Mouse (Mus musculus): Measurements from ENCODE around the gene Pcx. TPM values are rescaled to one million over a fixed set of nuclear protein-coding genes. Genes with fewer than 3 reads are reported as not detected.

Gene Pcx
- polyA plus RNA-seq, 1 experiment from 2014 or later: 30.6 TPM

DNA sequence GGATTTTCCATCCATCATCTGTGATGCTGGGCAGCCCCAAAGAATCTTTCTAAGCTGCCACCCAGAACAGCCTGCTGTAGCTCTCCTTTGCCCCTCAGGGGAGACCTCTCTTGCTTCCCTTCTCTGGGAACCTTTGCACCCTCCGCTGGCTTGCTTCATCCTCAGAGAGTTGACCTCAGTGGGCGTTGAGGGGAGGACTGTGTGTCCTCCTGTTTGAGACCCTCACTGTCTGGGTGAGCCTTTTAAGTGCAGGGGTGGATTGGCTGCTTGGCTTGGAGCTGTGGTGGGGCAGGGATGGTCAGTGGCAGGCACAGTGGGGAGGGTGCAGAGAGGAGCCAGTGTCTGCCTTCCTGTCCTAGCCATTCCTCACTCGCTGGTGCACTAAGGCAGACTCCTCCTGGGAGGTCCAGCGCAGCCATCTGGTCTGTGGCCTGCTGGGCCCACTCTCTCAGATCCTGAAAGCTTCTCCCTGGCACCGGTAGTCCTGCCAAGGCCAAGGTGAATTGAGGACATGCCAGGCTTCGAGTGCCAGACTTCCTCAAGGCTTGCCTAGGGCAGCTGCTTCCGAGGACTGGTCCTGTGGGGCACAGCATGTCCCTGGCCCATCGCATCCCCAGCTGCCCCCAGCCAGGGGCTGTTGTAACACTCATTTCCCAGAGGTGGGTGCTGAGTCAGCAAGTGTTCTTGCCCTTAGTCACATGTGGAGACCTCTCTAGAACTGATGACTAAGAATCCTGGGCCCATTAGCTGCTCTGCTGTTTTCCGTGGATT, 17.6 kb upstream of the Pcx start:
- ATAC-seq: no peak
- Histone ChIP-seq H3K9me3 (ENCODE audit: control insufficient read depth, low read length) (no peaks in the 10 kb centered on the region), H3K4me1 (replicated peaks; ENCODE audit: control insufficient read depth, insufficient read depth, low read length) (peaks cover 2% of the 10 kb centered on the region), H3K27ac (ENCODE audit: low read length) (no peak overlapping the region), H3K4me3 (replicated peaks; ENCODE audit: low read length) (no peak overlapping the region), H3K36me3 (ENCODE audit: control insufficient read depth, insufficient read depth) (no peaks in the 10 kb centered on the region), H3K4me2 (ENCODE audit: low read length) (no peak overlapping the region), H3K9ac (replicated peaks; ENCODE audit: low read depth, low read length) (no peak overlapping the region), H3K27me3 (replicated peaks; ENCODE audit: control insufficient read depth, insufficient read depth, low read length) (no peaks in the 10 kb centered on the region)
- WGBS: 53% methylated on average over 9 of the region's 9 CpGs

GRCm38 (mm10) chr19:4494707-4495106, 15.6 kb upstream of the Pcx start:
- Histone ChIP-seq H3K4me2 (ENCODE audit: low read length) (no peak overlapping the region), H3K27ac (ENCODE audit: low read length) (no peak overlapping the region), H3K9me3 (ENCODE audit: control insufficient read depth, low read length) (no peaks in the 10 kb centered on the region), H3K36me3 (ENCODE audit: control insufficient read depth, insufficient read depth) (no peaks in the 10 kb centered on the region), H3K27me3 (replicated peaks; ENCODE audit: control insufficient read depth, insufficient read depth, low read length) (no peaks in the 10 kb centered on the region), H3K4me1 (replicated peaks; ENCODE audit: control insufficient read depth, insufficient read depth, low read length) (peaks cover 4% of the 10 kb centered on the region), H3K4me3 (replicated peaks; ENCODE audit: low read length) (no peak overlapping the region), H3K9ac (replicated peaks; ENCODE audit: low read depth, low read length) (no peak overlapping the region)
- no peak for ATAC-seq
- WGBS: 76% methylated on average over 7 of the region's 7 CpGs

DNA sequence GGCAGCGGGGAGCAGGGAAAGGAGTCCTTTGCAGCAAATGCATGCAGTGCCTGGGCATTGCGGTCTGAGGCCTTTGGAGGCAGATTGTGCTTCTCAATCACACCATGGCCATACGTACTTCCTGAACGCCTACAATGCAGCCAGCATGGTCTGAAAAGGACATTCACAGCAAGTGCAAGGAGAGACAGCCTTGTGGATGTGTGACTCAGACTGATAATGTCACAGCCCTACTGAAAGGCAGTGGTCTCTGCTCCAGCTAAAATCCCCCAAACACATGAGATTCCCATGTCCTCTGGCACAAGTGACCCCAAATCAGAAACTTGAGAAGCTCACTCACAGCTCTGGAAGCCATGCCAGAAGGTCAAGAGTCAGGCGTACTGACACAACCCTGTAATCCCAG, 14.5 kb upstream of the Pcx start:
- Histone ChIP-seq H3K4me3 (replicated peaks; ENCODE audit: low read length) (no peak overlapping the region), H3K9me3 (ENCODE audit: control insufficient read depth, low read length) (no peaks in the 10 kb centered on the region), H3K36me3 (ENCODE audit: control insufficient read depth, insufficient read depth) (no peaks in the 10 kb centered on the region), H3K9ac (replicated peaks; ENCODE audit: low read depth, low read length) (no peak overlapping the region), H3K4me1 (replicated peaks; ENCODE audit: control insufficient read depth, insufficient read depth, low read length) (peaks cover 4% of the 10 kb centered on the region), H3K27me3 (replicated peaks; ENCODE audit: control insufficient read depth, insufficient read depth, low read length) (no peaks in the 10 kb centered on the region), H3K4me2 (ENCODE audit: low read length) (no peak overlapping the region), H3K27ac (ENCODE audit: low read length) (no peak overlapping the region)
- WGBS: 86% methylated on average over 5 of the region's 5 CpGs
- no peak for ATAC-seq

DNA sequence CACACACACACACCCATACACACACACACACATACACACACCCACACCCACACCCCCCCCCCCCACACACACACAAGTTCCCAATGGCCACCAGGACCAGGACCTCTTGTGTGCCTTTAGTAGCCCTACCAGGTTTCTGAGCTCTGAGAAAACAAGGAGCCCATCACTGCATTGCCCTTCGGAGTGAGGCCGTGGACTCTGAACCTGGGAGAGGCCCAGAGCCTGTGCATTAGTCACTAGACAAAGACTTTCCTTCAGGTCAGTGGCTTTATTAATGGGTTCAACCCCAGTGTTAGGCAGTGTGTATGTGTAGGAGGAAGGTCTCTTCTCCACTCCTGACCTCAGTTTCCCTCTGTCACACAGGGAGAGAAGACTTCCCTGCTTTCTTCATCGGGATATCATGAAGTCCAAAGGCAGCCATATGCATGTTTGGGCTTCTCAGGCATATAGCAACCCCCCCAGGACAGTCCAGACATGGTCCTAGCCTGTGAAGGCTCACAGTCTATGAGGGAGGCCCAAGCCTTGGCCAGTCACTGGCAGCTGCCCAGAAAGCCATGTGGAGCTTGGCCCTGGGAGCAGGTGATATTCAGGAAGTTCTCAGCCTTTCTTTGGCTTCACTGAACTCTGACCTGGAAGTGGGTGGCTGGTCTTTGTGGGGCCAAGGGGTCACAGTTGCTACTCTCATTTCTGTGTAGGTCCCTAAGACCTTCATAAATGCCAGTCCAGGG, 13.6 kb upstream of the Pcx start:
- H3K9ac ChIP-seq (replicated peaks; ENCODE audit: low read depth, low read length): no peak overlapping the region
- H3K36me3 ChIP-seq (ENCODE audit: control insufficient read depth, insufficient read depth): no peaks in the 10 kb centered on the region
- H3K4me1 ChIP-seq (replicated peaks; ENCODE audit: control insufficient read depth, insufficient read depth, low read length): peaks cover 4% of the 10 kb centered on the region
- H3K27ac ChIP-seq (ENCODE audit: low read length): no peak overlapping the region
- ATAC-seq: no peak
- 93% methylated on average over 3 of the region's 3 CpGs for WGBS
- no peak overlapping the region for H3K4me3 ChIP-seq (replicated peaks; ENCODE audit: low read length)
- no peaks in the 10 kb centered on the region for H3K27me3 ChIP-seq (replicated peaks; ENCODE audit: control insufficient read depth, insufficient read depth, low read length)
- H3K4me2 ChIP-seq (ENCODE audit: low read length): no peak overlapping the region
- no peaks in the 10 kb centered on the region for H3K9me3 ChIP-seq (ENCODE audit: control insufficient read depth, low read length)

GRCm38 (mm10) chr19:4497263-4497973, 12.9 kb upstream of the Pcx start:
- Histone ChIP-seq H3K27me3 (replicated peaks; ENCODE audit: control insufficient read depth, insufficient read depth, low read length) (no peaks in the 10 kb centered on the region), H3K9ac (replicated peaks; ENCODE audit: low read depth, low read length) (0 out of 2 replicates have a peak overlapping the region, but pooled peaks have one; percentile 22), H3K9me3 (ENCODE audit: control insufficient read depth, low read length) (no peaks in the 10 kb centered on the region), H3K4me1 (replicated peaks; ENCODE audit: control insufficient read depth, insufficient read depth, low read length) (peaks cover 4% of the 10 kb centered on the region), H3K4me3 (replicated peaks; ENCODE audit: low read length) (no peak overlapping the region), H3K36me3 (ENCODE audit: control insufficient read depth, insufficient read depth) (no peaks in the 10 kb centered on the region), H3K27ac (ENCODE audit: low read length) (no peak overlapping the region), H3K4me2 (ENCODE audit: low read length) (no peak overlapping the region)
- peak; percentile 52; the same call in 1 of the 2 replicates for ATAC-seq
- 5% methylated on average over 4 of the region's 4 CpGs for WGBS

- H3K36me3 ChIP-seq (ENCODE audit: control insufficient read depth, insufficient read depth): no peaks in the 10 kb centered on the region
- no peaks in the 10 kb centered on the region for H3K27me3 ChIP-seq (replicated peaks; ENCODE audit: control insufficient read depth, insufficient read depth, low read length)
- WGBS: 49% methylated on average over 16 of the region's 16 CpGs
- H3K27ac ChIP-seq (ENCODE audit: low read length): no peak within 1 kb of the TSS
- peaks cover 4% of the 10 kb centered on the region for H3K4me1 ChIP-seq (replicated peaks; ENCODE audit: control insufficient read depth, insufficient read depth, low read length)
- H3K4me3 ChIP-seq (replicated peaks; ENCODE audit: low read length): no peak within 1 kb of the TSS
- 0 out of 2 replicates have a peak within 1 kb of the TSS, but pooled peaks have one; percentile 22 for H3K9ac ChIP-seq (replicated peaks; ENCODE audit: low read depth, low read length)
- H3K4me2 ChIP-seq (ENCODE audit: low read length): no peak within 1 kb of the TSS
- ATAC-seq: no peak
- H3K9me3 ChIP-seq (ENCODE audit: control insufficient read depth, low read length): no peaks in the 10 kb centered on the region
These were observed 12.0 kb upstream of the Pcx start, which contains the start of gene 2010003K11Rik for GRCm38 (mm10) chr19:4498062-4498933. 2010003K11Rik (minus strand) TSS chr19:4498583.

DNA sequence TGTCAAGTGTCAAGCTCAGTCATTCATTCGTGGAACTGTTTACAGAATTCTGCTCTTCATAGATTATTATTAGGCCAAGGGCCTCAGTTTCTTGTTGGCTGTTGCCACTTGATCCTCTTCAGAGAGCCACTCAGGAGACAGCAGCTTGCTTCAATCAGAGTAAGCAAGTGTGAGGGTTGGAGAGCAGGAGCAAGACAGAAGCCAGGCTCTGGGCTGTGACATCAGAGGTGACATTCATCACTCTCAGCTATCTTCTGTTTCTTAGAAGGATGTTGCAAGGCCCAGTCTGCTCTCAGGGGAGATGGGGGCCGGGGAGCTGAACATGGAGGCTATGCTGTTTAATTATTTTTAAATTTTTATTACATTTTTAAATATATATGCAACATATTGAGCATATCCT, 7.6 kb upstream of the Pcx start:
- no peak overlapping the region for H3K9ac ChIP-seq (replicated peaks; ENCODE audit: low read depth, low read length)
- H3K27ac ChIP-seq (ENCODE audit: low read length): no peak overlapping the region
- no peaks in the 10 kb centered on the region for H3K27me3 ChIP-seq (replicated peaks; ENCODE audit: control insufficient read depth, insufficient read depth, low read length)
- no peak overlapping the region for H3K4me3 ChIP-seq (replicated peaks; ENCODE audit: low read length)
- no peaks in the 10 kb centered on the region for H3K36me3 ChIP-seq (ENCODE audit: control insufficient read depth, insufficient read depth)
- H3K9me3 ChIP-seq (ENCODE audit: control insufficient read depth, low read length): no peaks in the 10 kb centered on the region
- H3K4me1 ChIP-seq (replicated peaks; ENCODE audit: control insufficient read depth, insufficient read depth, low read length): peaks cover 2% of the 10 kb centered on the region
- ATAC-seq: no peak
- 80% methylated on average over 2 of the region's 2 CpGs for WGBS
- H3K4me2 ChIP-seq (ENCODE audit: low read length): no peak overlapping the region

DNA sequence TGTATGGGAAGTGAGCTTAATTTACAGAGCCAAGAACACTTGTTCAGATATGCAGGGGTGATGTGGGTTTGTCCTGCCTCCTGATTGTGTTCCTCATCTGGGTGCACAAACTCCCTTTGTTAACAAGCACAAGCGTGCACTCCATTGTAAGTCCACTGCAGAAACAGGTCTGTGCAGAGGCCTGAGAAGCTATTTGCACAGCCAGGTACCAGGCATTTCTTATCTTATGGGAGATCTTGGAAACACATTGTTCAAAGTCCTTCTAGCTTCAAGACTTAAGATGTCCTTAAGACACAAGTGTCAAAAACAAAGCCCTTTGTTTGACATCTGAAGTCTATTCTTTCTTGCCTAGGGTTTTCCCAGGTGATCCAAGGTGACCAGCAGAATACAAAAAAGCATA, 5.4 kb upstream of the Pcx start:
- Histone ChIP-seq H3K9ac (replicated peaks; ENCODE audit: low read depth, low read length) (no peak overlapping the region), H3K4me1 (replicated peaks; ENCODE audit: control insufficient read depth, insufficient read depth, low read length) (peaks cover 3% of the 10 kb centered on the region), H3K36me3 (ENCODE audit: control insufficient read depth, insufficient read depth) (no peaks in the 10 kb centered on the region), H3K27ac (ENCODE audit: low read length) (no peak overlapping the region), H3K4me2 (ENCODE audit: low read length) (no peak overlapping the region), H3K9me3 (ENCODE audit: control insufficient read depth, low read length) (no peaks in the 10 kb centered on the region), H3K27me3 (replicated peaks; ENCODE audit: control insufficient read depth, insufficient read depth, low read length) (no peaks in the 10 kb centered on the region), H3K4me3 (replicated peaks; ENCODE audit: low read length) (no peak overlapping the region)
- ATAC-seq: no peak
- WGBS: 95% methylated on average over 1 of the region's 1 CpGs

Measured in forebrain, embryonic 16.5 days (tissue).